Mouse (Mus musculus): ENCODE measurements at regions not wholly inside any gene's neighbourhood (a gene's known extent, or its start where the extent isn't known, plus 50 kb on each side); places are given as distances from the start of the nearest gene placed in this dataset.

GRCm38 (mm10) chr7:69807220-69807619 is 559.3 kb downstream of the Nr2f2 start:
- TF ChIP-seq CTCF (IDR thresholded peaks at IDR 0.05; ENCODE audit: insufficient read depth, low read depth, low read length), result no peak
- TF ChIP-seq POLR2A (IDR thresholded peaks at IDR 0.05; ENCODE audit: insufficient read depth, low read depth, low read length), result no peak
